Mouse (Mus musculus) myocyte (in vitro differentiated cells): Measurements from ENCODE around the gene Rpl15. TPM values are rescaled to one million over a fixed set of nuclear protein-coding genes. Genes with fewer than 3 reads are reported as not detected.

ENCODE experiments used
- H3K27me3 ChIP-seq: one replicate; pipeline ENCODE4 v1.6.1; 2011; ENCODE audit not compliant: control insufficient read depth, insufficient read depth, insufficient read length
- H3K36me3 ChIP-seq: one replicate; pipeline ENCODE4 v1.6.1; 2011; ENCODE audit not compliant: control insufficient read depth, insufficient read depth
- H3K4me2 ChIP-seq: one replicate; pipeline ENCODE4 v1.6.1; 2011; ENCODE audit warnings: low read depth, control low read depth
- H3K4me3 ChIP-seq: one replicate; pipeline ENCODE4 v1.5.1; 2011; ENCODE audit warnings: mild to moderate bottlenecking, control low read depth, moderate library complexity
- H3K79me2 ChIP-seq: one replicate; pipeline ENCODE4 v1.6.1; 2011; ENCODE audit not compliant: control insufficient read depth, insufficient read depth
- H3ac ChIP-seq: one replicate; pipeline ENCODE4 v1.6.1; 2011; ENCODE audit not compliant: control insufficient read depth, insufficient read length
- CEBPB ChIP-seq: IDR thresholded peaks from 2 replicates; pipeline ENCODE4 v1.6.1; 2011; ENCODE audit warnings: mild to moderate bottlenecking, moderate library complexity; ENCODE audit not compliant: poor library complexity, insufficient read depth, severe bottlenecking
- E2F4 ChIP-seq: IDR thresholded peaks from one replicate; pipeline ENCODE4 v1.6.1; 2011; ENCODE audit warnings: mild to moderate bottlenecking, control low read depth, moderate library complexity; ENCODE audit not compliant: insufficient read depth
- MAX ChIP-seq: IDR thresholded peaks from one replicate; pipeline ENCODE4 v1.6.1; 2011; ENCODE audit warnings: low read depth, mild to moderate bottlenecking, control low read depth
- MYOD1 ChIP-seq, 3 experiments: IDR thresholded peaks; one replicate each; pipeline ENCODE4 v1.6.1; 2011; ENCODE audit warnings: control low read depth in 2 of 3, low read depth in 2 of 3, mild to moderate bottlenecking in 2 of 3, moderate library complexity in 1 of 3; ENCODE audit not compliant: insufficient read length in 2 of 3, control insufficient read depth in 1 of 3
- MYOG ChIP-seq, 3 experiments: IDR thresholded peaks; one replicate each; pipeline ENCODE4 v1.6.1; 2011; ENCODE audit warnings: control low read depth in 2 of 3, low read depth in 2 of 3, mild to moderate bottlenecking in 2 of 3; ENCODE audit not compliant: insufficient read length in 2 of 3, control insufficient read depth in 1 of 3, insufficient read depth in 1 of 3
- POLR2A ChIP-seq: IDR thresholded peaks from one replicate; pipeline ENCODE4 v1.6.1; 2011; ENCODE audit warnings: low read depth, mild to moderate bottlenecking, control low read depth, moderate library complexity; ENCODE audit not compliant: insufficient read length
- POLR2AphosphoS2 ChIP-seq: IDR thresholded peaks from one replicate; pipeline ENCODE4 v1.6.1; 2011; ENCODE audit warnings: low read depth, control low read depth; ENCODE audit not compliant: insufficient read length
- REST ChIP-seq: IDR thresholded peaks from one replicate; pipeline ENCODE4 v1.6.1; 2011; ENCODE audit warnings: mild to moderate bottlenecking, control low read depth, moderate library complexity; ENCODE audit not compliant: insufficient read depth, insufficient read length
- SRF ChIP-seq: IDR thresholded peaks from one replicate; pipeline ENCODE4 v1.6.1; 2011; ENCODE audit warnings: low read depth; ENCODE audit not compliant: control insufficient read depth, insufficient read length
- TCF12 ChIP-seq: IDR thresholded peaks from one replicate; pipeline ENCODE4 v1.6.1; 2011; ENCODE audit warnings: mild to moderate bottlenecking, control low read depth; ENCODE audit not compliant: poor library complexity, insufficient read depth, severe bottlenecking
- TCF3 ChIP-seq: IDR thresholded peaks from one replicate; pipeline ENCODE4 v1.6.1; 2011; ENCODE audit warnings: low read depth, control low read depth; ENCODE audit not compliant: insufficient read length
- USF1 ChIP-seq: IDR thresholded peaks from one replicate; pipeline ENCODE4 v1.6.1; 2011; ENCODE audit warnings: low read depth, mild to moderate bottlenecking, control low read depth, moderate library complexity
- polyA plus RNA-seq: library from polyadenylated mRNA; unstranded; fragments of >200 nt; fragmentation: generic; extraction: Trizol; gene quantifications from one replicate; pipeline ENCODE4 v1.2.1, GENCODE M21; 2012; ENCODE audit warnings: missing spikeins

The Rpl15 gene
- polyA plus RNA-seq, 1 experiment, result 1,739 TPM

DNA sequence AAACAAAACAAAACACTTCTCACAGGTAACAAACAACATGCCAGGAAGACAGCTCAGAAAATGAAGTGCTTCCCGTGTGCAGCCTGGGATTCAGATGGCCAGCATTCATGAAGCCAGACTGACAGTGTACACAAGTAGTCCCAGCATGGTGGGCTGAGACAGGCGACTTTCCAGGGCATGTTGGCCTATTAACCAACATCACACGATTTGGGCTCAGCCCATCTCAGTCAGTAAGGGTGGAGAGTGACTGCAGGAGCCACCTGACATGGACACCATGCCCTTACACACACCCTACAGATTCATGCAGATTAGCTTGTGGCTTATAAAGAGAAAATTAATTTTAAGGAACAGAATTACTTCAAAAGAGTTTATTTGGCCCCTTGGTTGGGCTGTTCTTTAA, 31.6 kb upstream of the Rpl15 start:
- H3K4me2 ChIP-seq, result no peak overlapping the region
- H3K79me2 ChIP-seq, result peaks cover 4% of the 10 kb centered on the region
- no peak for TF ChIP-seq E2F4
- no peak overlapping the region for H3ac ChIP-seq
- H3K4me3 ChIP-seq, result no peak overlapping the region
- no peaks in the 10 kb centered on the region for H3K36me3 ChIP-seq
- no peaks in the 10 kb centered on the region for H3K27me3 ChIP-seq

DNA sequence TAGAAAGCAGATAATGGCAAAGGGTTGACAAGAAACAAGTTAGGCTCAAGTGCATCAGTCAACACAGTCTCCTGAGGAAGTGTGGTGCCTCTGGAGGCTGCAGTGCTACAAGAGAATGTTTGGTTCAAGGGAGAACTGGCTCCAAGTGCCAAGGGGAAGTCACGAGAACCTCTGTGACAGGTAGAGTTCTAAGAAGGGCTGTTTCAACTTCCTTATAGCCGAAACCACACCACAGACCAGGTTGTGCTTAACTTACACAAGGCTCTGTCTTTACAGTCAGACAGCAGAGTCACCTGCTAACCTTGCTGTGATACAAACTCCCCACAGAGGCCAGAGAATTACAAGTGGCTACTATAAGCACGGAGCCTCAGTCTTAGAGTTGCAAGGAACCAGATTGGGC, 30.4 kb upstream of the Rpl15 start:
- Histone ChIP-seq H3K4me2 (no peak overlapping the region), H3ac (no peak overlapping the region), H3K36me3 (no peaks in the 10 kb centered on the region), H3K4me3 (no peak overlapping the region), H3K27me3 (no peaks in the 10 kb centered on the region), H3K79me2 (peaks cover 4% of the 10 kb centered on the region)
- TF ChIP-seq USF1, result no peak
- no peak for TF ChIP-seq MAX
- TF ChIP-seq E2F4, result no peak
- TF ChIP-seq POLR2A, result no peak
- TF ChIP-seq REST, result no peak
- no peak for TF ChIP-seq TCF3
- no peak for TF ChIP-seq TCF12
- TF ChIP-seq SRF, result no peak
- no peak for TF ChIP-seq POLR2AphosphoS2
- TF ChIP-seq MYOG (IDR thresholded peaks at IDR 0.05; ENCODE audit: control insufficient read depth in 1 of 3, insufficient read depth in 1 of 3, insufficient read length in 2 of 3, low read depth in 2 of 3), result no peak

DNA sequence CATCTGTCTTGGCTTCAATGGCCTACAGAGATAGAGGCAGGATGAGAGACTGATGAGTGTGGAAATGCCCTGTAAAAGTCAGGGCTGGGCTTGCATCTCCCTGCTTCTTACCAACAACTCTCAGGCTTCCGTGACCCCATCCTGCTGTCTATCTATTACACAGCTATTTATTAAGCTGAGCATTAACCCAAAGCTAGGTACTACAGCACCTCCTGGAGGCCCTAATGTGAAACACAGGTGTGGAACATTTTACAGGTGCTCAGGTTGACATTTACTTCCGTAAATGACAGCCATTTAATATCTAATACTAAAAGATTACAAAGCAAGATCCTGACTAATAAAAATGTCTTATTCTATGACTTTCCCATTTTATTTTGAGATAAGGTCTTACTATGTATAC, 29.5 kb upstream of the Rpl15 start:
- Histone ChIP-seq H3K4me3 (no peak overlapping the region), H3K36me3 (no peaks in the 10 kb centered on the region), H3K27me3 (no peaks in the 10 kb centered on the region), H3ac (no peak overlapping the region), H3K4me2 (no peak overlapping the region), H3K79me2 (peaks cover 4% of the 10 kb centered on the region)
- no peak for TF ChIP-seq POLR2AphosphoS2

DNA sequence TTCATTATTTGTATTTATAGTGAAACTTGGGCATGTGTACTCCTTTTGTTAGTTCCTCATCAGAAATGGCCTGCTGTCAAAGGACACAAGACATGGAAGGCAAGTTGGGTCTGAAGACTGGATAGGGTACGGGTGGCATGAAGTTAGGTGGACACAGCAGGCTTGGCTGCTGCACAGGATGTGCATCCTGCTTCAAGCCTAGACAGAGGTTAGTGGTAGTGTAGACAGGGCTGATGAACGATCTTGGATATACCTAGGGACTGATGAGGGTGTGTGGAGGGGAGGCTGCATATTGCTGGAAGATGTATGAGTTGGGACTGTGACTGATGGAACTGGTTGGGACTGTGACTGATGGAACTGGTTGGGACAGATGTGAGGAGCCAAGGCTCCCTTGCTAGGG, 27.7 kb upstream of the Rpl15 start:
- H3ac ChIP-seq, result no peak overlapping the region
- H3K4me3 ChIP-seq, result no peak overlapping the region
- no peaks in the 10 kb centered on the region for H3K36me3 ChIP-seq
- H3K27me3 ChIP-seq, result no peaks in the 10 kb centered on the region
- H3K4me2 ChIP-seq, result no peak overlapping the region
- peaks cover under 1% of the 10 kb centered on the region for H3K79me2 ChIP-seq
- no peak for TF ChIP-seq E2F4
- no peak for TF ChIP-seq USF1
- no peak for TF ChIP-seq MYOG (IDR thresholded peaks at IDR 0.05; ENCODE audit: control insufficient read depth in 1 of 3, insufficient read depth in 1 of 3, insufficient read length in 2 of 3, low read depth in 2 of 3)
- TF ChIP-seq REST, result no peak
- no peak for TF ChIP-seq SRF
- TF ChIP-seq POLR2A, result no peak
- TF ChIP-seq TCF12, result no peak
- no peak for TF ChIP-seq POLR2AphosphoS2
- TF ChIP-seq TCF3, result no peak
- no peak for TF ChIP-seq MYOD1 (IDR thresholded peaks at IDR 0.05; ENCODE audit: control insufficient read depth in 1 of 3, insufficient read length in 2 of 3, low read depth in 2 of 3)
- no peak for TF ChIP-seq MAX
- TF ChIP-seq CEBPB, result no peak

DNA sequence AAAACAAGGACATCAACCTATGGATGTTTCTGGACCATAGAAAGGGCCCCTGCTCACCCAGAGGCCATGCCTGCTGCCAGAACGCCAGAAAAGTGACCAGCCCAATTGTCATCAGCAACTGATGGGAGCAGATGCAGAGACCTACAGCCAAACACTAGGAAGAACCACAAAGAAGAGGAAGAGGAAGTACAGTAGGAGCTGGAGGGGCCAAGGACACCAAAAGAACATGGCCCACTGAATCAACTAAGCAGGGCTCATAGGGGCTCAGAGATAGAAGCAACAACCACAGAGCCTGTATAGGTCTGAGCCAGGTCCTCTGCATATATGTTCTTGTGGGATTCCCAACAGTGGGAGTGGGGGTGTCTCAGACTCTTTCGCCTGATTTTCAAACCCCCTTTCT, 26.2 kb upstream of the Rpl15 start:
- Histone ChIP-seq H3K27me3 (no peaks in the 10 kb centered on the region), H3K36me3 (no peaks in the 10 kb centered on the region), H3K4me3 (no peak overlapping the region), H3ac (no peak overlapping the region), H3K79me2 (no peaks in the 10 kb centered on the region), H3K4me2 (no peak overlapping the region)
- TF ChIP-seq POLR2A, result no peak
- TF ChIP-seq E2F4, result no peak
- TF ChIP-seq POLR2AphosphoS2, result no peak

DNA sequence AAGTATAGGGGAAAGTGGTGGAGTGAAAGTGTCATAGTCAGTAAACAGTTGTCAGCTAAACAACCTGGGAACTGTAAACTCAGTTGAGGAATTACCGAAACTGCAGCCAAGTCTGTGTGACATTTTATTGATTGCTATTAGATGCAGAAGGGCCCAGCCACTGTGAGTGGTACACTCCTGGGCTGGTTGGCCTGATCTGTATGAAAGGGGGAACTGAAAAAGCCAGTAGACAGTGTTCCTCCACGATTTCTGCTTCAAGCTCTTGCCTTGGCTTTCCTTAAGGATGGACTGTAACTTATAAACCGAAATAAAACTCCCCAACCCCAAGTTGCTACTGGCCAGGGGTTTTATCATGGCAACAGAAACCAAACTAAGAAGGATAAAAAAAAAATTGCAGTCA, 21.4 kb upstream of the Rpl15 start:
- Histone ChIP-seq H3K4me2 (no peak overlapping the region), H3K79me2 (peaks cover 4% of the 10 kb centered on the region), H3K27me3 (no peaks in the 10 kb centered on the region), H3K4me3 (no peak overlapping the region), H3ac (no peak overlapping the region), H3K36me3 (no peaks in the 10 kb centered on the region)
- TF ChIP-seq POLR2A, result no peak
- TF ChIP-seq E2F4, result no peak
